Mouse (Mus musculus) frontal cortex, postnatal 25 days (tissue): ENCODE measurements around the gene Fbrsl1.
"Not testable (repeated sequence)": the region's sequence is repeated elsewhere in the genome, so short reads cannot be mapped to it uniquely, and the experiment has no call there.

ENCODE experiments used
- DNase-seq, 2 experiments: peaks; one replicate each; pipeline ENCODE4 v3.0.0; 2022; ENCODE audit warnings: low spot score in 2 of 2

Gene Fbrsl1

DNA sequence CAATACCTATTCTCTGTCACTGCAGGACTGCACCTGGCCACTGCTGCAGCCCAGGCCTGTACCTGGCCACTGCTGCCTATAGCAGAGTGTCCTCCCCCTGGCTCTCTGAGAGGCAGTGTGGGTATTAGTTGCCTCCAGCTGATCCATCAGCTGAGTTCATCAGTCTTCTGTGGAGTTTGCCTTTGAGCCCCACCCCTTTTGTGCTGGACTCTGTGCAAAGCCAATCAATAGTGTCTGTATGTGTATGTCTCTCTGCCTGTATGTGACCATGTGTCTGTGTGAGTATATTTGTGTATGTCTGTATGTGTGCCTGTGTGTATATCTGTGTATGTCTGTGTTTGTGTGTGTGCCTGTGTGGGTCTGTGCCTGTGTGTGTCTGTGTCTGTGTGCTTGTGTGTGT lies 7.0 kb upstream of the Fbrsl1 start:
- no peak for DNase-seq

DNA sequence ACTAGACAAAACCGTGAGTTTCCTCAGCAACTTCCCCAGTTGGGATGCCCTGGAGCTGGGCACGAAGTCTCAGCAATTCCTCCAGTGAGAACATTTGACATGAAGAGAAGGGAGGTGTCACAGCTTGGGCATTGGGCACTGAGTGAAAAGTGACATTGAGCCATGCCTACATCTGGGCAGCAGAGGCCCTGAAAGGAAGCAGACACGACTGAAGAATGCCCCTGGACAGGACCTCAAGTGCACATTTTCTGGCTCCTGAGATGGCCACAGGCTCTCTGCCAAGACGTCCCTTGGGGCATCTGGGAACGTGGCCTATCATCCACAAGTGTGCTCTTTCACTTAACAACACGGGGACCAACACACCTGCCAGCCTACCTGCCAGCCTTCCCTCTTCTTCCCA lies 991 bp upstream of the Fbrsl1 start:
- DNase-seq = no peak

DNA sequence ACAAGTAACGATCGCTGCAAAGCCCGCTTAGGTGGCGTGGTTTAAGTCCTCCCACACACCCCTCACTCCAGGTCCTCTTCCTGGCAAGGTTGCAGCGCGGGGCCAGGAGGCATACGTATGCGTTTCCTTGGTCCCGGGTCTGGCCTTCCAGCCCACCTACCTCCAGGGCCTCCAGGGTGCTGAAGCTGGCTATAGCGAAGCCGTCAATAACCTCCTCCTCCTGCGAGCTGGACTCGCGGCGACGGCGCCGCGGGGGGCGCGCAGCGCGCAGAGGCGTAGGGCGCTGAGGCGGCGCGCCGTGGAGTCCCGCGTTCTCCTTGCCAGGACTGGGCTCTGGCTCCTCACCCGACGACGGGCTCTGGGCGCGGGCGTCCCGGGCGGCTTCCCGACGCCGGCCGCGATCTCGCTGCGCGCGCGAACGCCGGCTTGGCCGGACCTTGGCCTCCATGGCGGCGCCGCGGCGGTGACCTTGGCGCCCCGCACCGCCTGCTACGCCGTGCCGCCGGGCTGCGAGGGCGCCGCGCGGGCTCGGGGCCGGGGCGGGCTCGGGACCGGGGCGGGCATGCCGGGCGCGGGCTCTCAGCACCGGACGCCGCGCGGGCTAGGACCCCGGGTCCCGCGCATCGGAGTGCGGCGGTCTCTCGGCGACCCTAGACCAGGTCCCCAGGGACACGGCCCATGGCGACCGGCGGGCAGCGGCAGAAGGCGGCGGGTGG lies 425 bp downstream of the Fbrsl1 start:
- no peak for DNase-seq

- no peak for DNase-seq
Observed at GRCm38 (mm10) chr5:110444509-110444908, 3.8 kb downstream of the Fbrsl1 start.

DNA sequence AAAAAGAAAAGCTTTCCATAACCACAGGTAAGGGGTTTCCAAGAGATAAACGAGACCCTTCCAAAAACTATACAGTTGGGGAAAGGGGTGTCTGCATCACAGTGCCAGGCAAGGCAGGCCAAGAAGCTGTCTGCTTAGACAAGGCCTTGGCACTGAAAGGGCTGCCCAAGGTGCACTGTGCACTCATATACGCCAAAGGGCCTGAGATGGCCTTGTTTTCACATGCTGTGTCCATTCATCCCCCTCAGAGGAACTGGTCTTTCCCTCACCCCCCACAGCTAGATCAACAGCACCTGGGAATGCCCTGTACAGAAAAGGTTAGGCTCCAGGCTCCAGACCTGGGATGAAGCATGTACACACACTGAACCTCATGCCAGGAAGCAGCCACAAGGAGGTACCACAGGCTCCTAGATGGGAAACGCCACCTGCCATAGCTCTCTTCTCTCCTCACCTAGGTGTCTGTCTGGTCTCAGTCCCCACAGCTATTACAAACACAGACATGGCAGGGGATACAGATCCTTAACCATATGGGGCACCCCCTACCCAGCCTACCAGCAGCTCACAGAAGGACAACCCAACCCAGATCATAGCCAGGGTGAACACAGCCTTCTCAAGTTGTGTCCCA lies 5.2 kb downstream of the Fbrsl1 start:
- no peak for DNase-seq

GRCm38 (mm10) chr5:110439565-110440310 lies 8.6 kb downstream of the Fbrsl1 start:
- DNase-seq = no peak

GRCm38 (mm10) chr5:110438591-110438990 lies 9.7 kb downstream of the Fbrsl1 start:
- no peak for DNase-seq

DNA sequence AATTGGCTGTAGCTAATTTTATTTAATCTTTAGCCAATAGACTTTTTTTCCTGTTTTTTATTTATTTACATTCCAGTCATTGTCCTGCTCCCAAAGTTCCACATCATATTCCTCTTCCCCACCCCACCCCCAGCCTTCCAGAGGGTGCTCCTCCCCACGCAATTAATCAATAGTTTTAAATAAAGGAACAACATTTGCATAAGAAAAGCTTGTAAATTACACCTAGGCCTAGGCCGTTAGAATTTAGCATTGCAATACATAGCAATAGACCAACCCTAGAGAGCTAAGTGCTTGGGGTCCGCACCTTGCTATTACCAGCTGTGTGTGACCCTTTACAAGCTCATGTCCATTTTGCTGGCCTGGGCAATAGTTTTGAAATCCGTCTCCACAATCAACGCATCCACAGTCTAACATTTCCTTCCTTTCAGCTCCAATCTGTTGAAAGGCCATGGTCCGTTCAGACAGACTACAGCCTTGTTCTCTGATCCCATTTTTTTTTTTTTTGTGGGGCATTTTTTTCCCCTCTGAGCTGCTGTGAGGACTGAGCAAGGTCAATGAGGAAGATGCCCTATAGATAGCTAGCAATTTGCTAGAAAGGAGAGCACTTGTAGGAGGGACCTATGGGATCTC lies 10.6 kb downstream of the Fbrsl1 start:
- DNase-seq = no peak

- not testable (repeated sequence) for DNase-seq
Observed at GRCm38 (mm10) chr5:110436166-110436565, 12.1 kb downstream of the Fbrsl1 start.

DNA sequence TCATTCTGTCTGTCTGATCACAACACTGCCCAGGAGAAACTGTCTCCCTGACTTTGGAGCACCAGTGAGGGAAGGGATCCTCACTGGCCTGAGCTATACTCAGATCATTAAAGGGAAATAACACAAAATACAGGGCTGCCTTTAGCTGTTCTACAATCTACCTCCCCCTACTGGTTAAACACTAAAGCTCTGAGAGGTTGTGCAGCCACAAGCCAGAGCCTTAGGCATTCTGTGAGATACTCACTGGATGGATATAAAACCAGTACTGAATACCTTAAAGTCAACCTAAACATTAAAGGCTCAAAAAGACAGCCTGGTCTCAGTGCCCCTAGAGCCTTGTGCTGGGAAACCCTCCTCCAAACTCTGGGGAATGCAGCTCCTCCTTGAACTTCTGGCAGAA lies 13.5 kb downstream of the Fbrsl1 start:
- DNase-seq = no peak

DNA sequence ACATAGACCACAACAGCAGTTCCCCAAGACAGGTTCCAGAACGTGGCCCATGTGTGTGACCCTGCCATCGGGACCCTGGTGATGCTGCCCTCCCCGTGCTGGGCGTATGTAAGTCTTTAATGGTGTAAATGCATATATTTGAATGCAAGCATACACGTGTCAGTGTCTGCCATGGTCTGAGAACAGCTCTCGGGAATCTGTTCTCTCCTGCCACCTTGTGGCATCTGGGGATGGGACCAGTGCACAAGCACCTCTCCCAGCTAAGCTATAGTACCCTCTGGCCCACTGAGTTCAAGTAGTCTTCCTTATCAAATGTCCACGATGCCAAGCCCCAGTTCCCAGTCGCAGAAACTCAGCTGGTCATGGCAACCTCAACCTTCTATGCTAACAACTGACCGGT lies 19.3 kb downstream of the Fbrsl1 start:
- DNase-seq = peak; percentile 39 to 52

GRCm38 (mm10) chr5:110428290-110428689 lies 20.0 kb downstream of the Fbrsl1 start:
- no peak for DNase-seq

DNA sequence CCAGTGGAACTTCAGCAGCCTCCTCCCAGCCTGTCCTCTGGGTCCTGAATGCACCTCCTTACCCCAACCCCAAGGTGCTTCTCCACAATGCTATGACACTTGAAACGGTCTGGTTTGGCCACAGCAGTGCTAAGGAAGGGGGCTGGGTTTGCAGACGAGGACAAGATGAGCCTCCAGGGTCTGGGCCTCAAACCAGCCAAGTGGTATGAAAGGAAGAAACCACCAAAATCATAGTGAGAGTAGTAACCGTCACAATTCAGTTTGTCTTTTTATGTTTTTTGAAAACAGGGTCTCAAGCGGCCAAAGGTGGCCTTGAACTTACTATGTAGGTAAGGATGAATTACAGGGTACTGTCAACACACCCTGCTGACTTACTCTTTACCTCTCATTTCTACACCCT lies 23.1 kb downstream of the Fbrsl1 start:
- no peak for DNase-seq

DNA sequence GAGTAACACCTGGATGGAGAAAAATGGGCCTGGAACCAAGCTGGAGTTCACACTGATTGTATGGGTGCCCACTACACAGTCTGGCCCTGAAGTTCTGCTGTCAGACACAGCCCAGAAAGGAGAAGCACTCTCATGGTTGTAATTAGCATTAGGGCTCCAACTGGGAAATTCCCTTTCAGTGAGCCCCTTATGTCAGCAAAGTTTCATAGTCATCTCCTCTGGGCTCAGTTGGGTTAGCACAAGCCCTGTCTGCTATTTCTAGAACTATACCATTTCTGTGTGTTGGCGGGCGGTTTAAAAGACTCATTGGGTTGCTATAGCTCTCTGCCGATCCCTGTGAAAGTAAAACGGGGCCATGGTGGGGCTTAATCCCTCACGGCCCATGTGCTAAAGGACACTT lies 24.1 kb downstream of the Fbrsl1 start:
- DNase-seq = no peak

DNA sequence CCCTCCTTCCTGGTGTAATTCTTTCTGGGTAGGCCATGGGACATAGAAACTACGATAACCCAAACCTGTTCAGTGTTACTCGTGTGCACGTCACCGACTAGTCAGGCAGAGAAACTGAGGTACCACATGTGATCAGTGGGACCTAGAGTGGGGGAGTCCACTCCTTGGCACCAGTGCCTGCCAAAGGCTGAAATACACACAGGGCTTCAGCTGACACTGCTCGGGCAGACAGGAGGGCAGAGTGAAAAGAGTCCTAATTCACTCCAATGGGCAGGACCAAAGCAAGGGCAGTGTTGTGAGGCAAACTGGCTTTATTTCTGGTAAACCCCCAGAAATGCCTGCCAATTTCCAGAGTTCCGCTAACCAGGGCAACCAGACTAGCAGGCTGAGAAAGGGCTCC lies 26.9 kb downstream of the Fbrsl1 start:
- no peak for DNase-seq

DNA sequence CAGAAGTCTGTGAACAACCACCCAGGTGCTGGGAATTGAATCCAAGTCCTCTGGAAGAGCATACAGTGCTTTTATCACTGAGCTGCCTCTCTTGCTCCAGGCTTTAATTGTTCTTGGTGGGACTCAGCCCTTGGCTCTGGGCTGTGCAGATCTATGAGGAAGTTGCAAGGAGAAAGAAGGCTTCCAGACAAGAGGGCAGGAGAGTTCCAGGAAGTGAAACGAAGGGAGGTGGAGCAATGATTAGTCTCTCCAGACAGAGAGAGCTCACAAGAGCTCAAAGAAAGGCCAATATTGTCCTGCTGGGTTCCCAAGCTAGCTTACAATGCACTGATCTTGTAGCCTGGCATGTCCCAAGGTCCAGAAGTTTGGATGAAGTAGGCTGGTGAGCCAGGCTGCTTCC lies 27.4 kb downstream of the Fbrsl1 start:
- no peak for DNase-seq

- no peak for DNase-seq
Observed at GRCm38 (mm10) chr5:110420201-110420600, 28.1 kb downstream of the Fbrsl1 start.

DNA sequence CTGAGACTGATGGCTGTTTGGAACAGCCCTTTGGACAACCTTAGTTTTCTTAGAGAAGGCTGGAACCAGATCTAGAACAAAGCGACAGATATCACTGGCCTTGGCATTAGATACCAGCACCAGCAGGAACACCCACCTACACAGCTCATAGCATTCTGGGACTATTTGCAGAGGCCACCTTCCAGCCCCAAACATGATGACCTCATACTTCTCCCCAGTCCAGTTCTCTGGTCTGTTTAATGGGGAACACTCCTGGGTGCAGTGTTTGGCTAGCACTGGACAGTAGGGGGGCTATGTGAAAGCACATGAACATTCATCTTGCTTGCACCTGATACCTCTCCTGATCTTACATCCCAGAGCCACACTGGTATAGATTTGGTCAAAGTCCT lies 29.8 kb downstream of the Fbrsl1 start:
- DNase-seq = no peak

- no peak for DNase-seq
Observed at GRCm38 (mm10) chr5:110417756-110418522, 30.4 kb downstream of the Fbrsl1 start.

GRCm38 (mm10) chr5:110416825-110417401 lies 31.4 kb downstream of the Fbrsl1 start:
- DNase-seq = peak; percentile 18 to 32
